Mouse (Mus musculus) CH12.LX (cell line): ENCODE data around the gene Speg. TPM values are rescaled to one million over a fixed set of nuclear protein-coding genes. Genes with fewer than 3 reads are reported as not detected.
A peak's percentile ranks its signal among the peaks of the same experiment; 100 is the strongest.

Experiments used
- DNase-seq: peaks from one replicate; pipeline ENCODE4 v3.0.0-alpha.2; 2013; ENCODE audit errors: extremely low read depth
- H3K27ac ChIP-seq: 2 replicates; pipeline ENCODE4 v1.5.1; 2012; ENCODE audit warnings: low read depth, mild to moderate bottlenecking, control low read depth, moderate library complexity; ENCODE audit not compliant: insufficient read depth
- H3K27me3 ChIP-seq: replicated peaks from 2 replicates; pipeline ENCODE3; 2012; ENCODE audit warnings: inconsistent platforms
- H3K36me3 ChIP-seq, 2 experiments: replicated peaks in 1 of 2; 2 replicates each; pipeline versions ENCODE3 to v1.6.1; 2012; ENCODE audit warnings: inconsistent platforms in 1 of 2, low read length in 1 of 2, mild to moderate bottlenecking in 1 of 2, mixed read lengths in 1 of 2, moderate library complexity in 1 of 2; ENCODE audit not compliant: control insufficient read depth in 1 of 2, insufficient read depth in 1 of 2
- H3K4me1 ChIP-seq, 2 experiments: 2 replicates each; pipeline ENCODE4 v1.6.1; 2012; ENCODE audit warnings: inconsistent platforms in 1 of 2, moderate library complexity in 1 of 2; ENCODE audit not compliant: insufficient read depth in 2 of 2, control insufficient read depth in 1 of 2
- H3K4me2 ChIP-seq: 2 replicates; pipeline ENCODE4 v1.6.1; 2012; ENCODE audit warnings: low read depth, mild to moderate bottlenecking, control low read depth; ENCODE audit not compliant: poor library complexity, insufficient read depth, severe bottlenecking
- H3K4me3 ChIP-seq, 3 experiments: fragments of 150-350 bp in 1 of 3; sonication (generic) in 1 of 3; replicated peaks in 1 of 3; 2 replicates each; pipeline versions ENCODE3 to v1.5.1; 2011 to 2012; ENCODE audit warnings: low read depth in 2 of 3, low read length in 2 of 3, mild to moderate bottlenecking in 2 of 3, moderate library complexity in 2 of 3, control low read depth in 1 of 3, improper control_type of control experiment in 1 of 3, inconsistent platforms in 1 of 3, mixed read lengths in 1 of 3; ENCODE audit not compliant: poor library complexity in 1 of 3
- H3K79me2 ChIP-seq: replicated peaks from 2 replicates; pipeline ENCODE4 v1.6.1; 2012; ENCODE audit warnings: mild to moderate bottlenecking, moderate library complexity; ENCODE audit not compliant: control insufficient read depth, poor library complexity, insufficient read depth, severe bottlenecking; ENCODE audit errors: extremely low read depth
- H3K9ac ChIP-seq: 2 replicates; pipeline ENCODE4 v1.6.1; 2012; ENCODE audit warnings: low read depth, mild to moderate bottlenecking, control low read depth, moderate library complexity; ENCODE audit not compliant: insufficient read depth
- H3K9me3 ChIP-seq: replicated peaks from 2 replicates; pipeline ENCODE3; 2012; ENCODE audit warnings: low read length, inconsistent platforms, mixed read lengths
- CHD2 ChIP-seq: IDR thresholded peaks from 2 replicates; pipeline ENCODE4 v1.6.1; 2011; ENCODE audit warnings: low read length, improper control_type of control experiment
- CTCF ChIP-seq, 2 experiments: IDR thresholded peaks in 1 of 2; conservative IDR thresholded peaks in 1 of 2; 2 replicates each; pipeline ENCODE4 v1.5.1; 2011 to 2012; ENCODE audit warnings: low read depth in 2 of 2, low read length in 2 of 2, improper control_type of control experiment in 1 of 2, inconsistent platforms in 1 of 2, mild to moderate bottlenecking in 1 of 2, moderate library complexity in 1 of 2
- E2F4 ChIP-seq: IDR thresholded peaks from 2 replicates; pipeline ENCODE4 v1.6.1; 2011; ENCODE audit warnings: low read depth, low read length, improper control_type of control experiment; ENCODE audit not compliant: insufficient replicate concordance
- ETS1 ChIP-seq: conservative IDR thresholded peaks from 2 replicates; pipeline ENCODE4 v1.6.1; 2012; ENCODE audit warnings: low read depth, mild to moderate bottlenecking, inconsistent platforms, low read length, improper control_type of control experiment, moderate library complexity
- GABPA ChIP-seq: IDR thresholded peaks from 2 replicates; pipeline ENCODE4 v1.6.1; 2012; ENCODE audit warnings: low read depth, low read length, improper control_type of control experiment, inconsistent platforms; ENCODE audit not compliant: insufficient replicate concordance
- HCFC1 ChIP-seq: IDR thresholded peaks from 2 replicates; pipeline ENCODE4 v1.6.1; 2012; ENCODE audit warnings: low read depth, mild to moderate bottlenecking, inconsistent platforms, low read length, improper control_type of control experiment
- IRF4 ChIP-seq: IDR thresholded peaks from 2 replicates; pipeline ENCODE4 v1.6.1; 2014; ENCODE audit warnings: low read depth, mild to moderate bottlenecking, inconsistent platforms, low read length, improper control_type of control experiment
- JUN ChIP-seq: IDR thresholded peaks from 2 replicates; pipeline ENCODE4 v1.6.1; 2011; ENCODE audit warnings: low read depth, mild to moderate bottlenecking, low read length, improper control_type of control experiment, moderate library complexity; ENCODE audit not compliant: insufficient read depth
- JUND ChIP-seq: conservative IDR thresholded peaks from 2 replicates; pipeline ENCODE4 v1.6.1; 2011; ENCODE audit warnings: low read depth, low read length, improper control_type of control experiment
- MAFK ChIP-seq: IDR thresholded peaks from 2 replicates; pipeline ENCODE4 v1.6.1; 2011; ENCODE audit warnings: low read length, improper control_type of control experiment; ENCODE audit not compliant: insufficient replicate concordance
- MAZ ChIP-seq: IDR thresholded peaks from 2 replicates; pipeline ENCODE4 v1.6.1; 2012; ENCODE audit warnings: low read depth, mild to moderate bottlenecking, inconsistent platforms, low read length, improper control_type of control experiment, moderate library complexity
- MEF2A ChIP-seq: IDR thresholded peaks from 2 replicates; pipeline ENCODE4 v1.6.1; 2014; ENCODE audit warnings: low read depth, mild to moderate bottlenecking, inconsistent platforms, low read length, improper control_type of control experiment, borderline replicate concordance
- MYC ChIP-seq: IDR thresholded peaks from 2 replicates; pipeline ENCODE4 v1.6.1; 2011; ENCODE audit warnings: low read depth, mild to moderate bottlenecking, improper control_type of control experiment, low read length
- NRF1 ChIP-seq: IDR thresholded peaks from 2 replicates; pipeline ENCODE4 v1.6.1; 2014; ENCODE audit warnings: low read depth, mild to moderate bottlenecking, inconsistent platforms, low read length, improper control_type of control experiment, moderate library complexity
- POLR2A ChIP-seq: IDR thresholded peaks from 2 replicates; pipeline ENCODE4 v1.6.1; 2011; ENCODE audit warnings: low read depth, mild to moderate bottlenecking, improper control_type of control experiment, low read length
- RAD21 ChIP-seq: IDR thresholded peaks from 2 replicates; pipeline ENCODE4 v1.6.1; 2011; ENCODE audit warnings: low read depth, mild to moderate bottlenecking, low read length, improper control_type of control experiment, moderate library complexity
- RCOR1 ChIP-seq: conservative IDR thresholded peaks from 2 replicates; pipeline ENCODE4 v1.6.1; 2012; ENCODE audit warnings: low read depth, mild to moderate bottlenecking, inconsistent platforms, low read length, improper control_type of control experiment
- SMC3 ChIP-seq: IDR thresholded peaks from 2 replicates; pipeline ENCODE4 v1.6.1; 2011; ENCODE audit warnings: low read depth, low read length, improper control_type of control experiment
- TBP ChIP-seq: conservative IDR thresholded peaks from 2 replicates; pipeline ENCODE4 v1.6.1; 2011; ENCODE audit warnings: low read depth, low read length, improper control_type of control experiment
- USF2 ChIP-seq: conservative IDR thresholded peaks from 2 replicates; pipeline ENCODE4 v1.6.1; 2011; ENCODE audit warnings: low read depth, low read length, improper control_type of control experiment
- ZKSCAN1 ChIP-seq: IDR thresholded peaks from 2 replicates; pipeline ENCODE4 v1.6.1; 2012; ENCODE audit warnings: low read depth, inconsistent platforms, low read length, improper control_type of control experiment, borderline replicate concordance
- dilution Hi-C: fragments of 300-500 bp; cut with MboI; formaldehyde crosslinking; loops from 2 replicates; pipeline ENCODE4 v1.14.3; 2020; ENCODE audit warnings: low sequenced_read_pairs; ENCODE audit not compliant: extremely low pct_unique_long_range_greater_than_20kb, extremely low pct_ligation_motif_present
- in situ Hi-C: fragments of 300-500 bp; cut with MboI; formaldehyde crosslinking; loops from 3 replicates; pipeline ENCODE4 v1.14.3; 2019; ENCODE audit warnings: low sequenced_read_pairs, low pct_ligation_motif_present, low pct_unique_long_range_greater_than_20kb, mixed read lengths
- polyA plus RNA-seq: library from polyadenylated mRNA; unstranded; fragments of >175 nt; gene quantifications from 2 replicates; pipeline ENCODE4 v1.2.1, GENCODE M21; 2012; ENCODE audit warnings: low read depth; ENCODE audit not compliant: insufficient read length
- total RNA-seq, 2 experiments: library from RNA; depleted of rRNA; stranded (reverse); fragments of 300-350 nt in 1 of 2; fragments of >200 nt in 1 of 2; gene quantifications; 2 replicates each; pipeline ENCODE4 v1.2.3; 2012 to 2014

Speg gene
- total and polyA plus RNA-seq, 3 experiments, result 13.1 to 30.7 (median 18.8) TPM

- dilution Hi-C loops (no loop called here), in situ Hi-C loops (no loop called here)
- peaks cover 12 to 91% of the 10 kb centered on the region in 2 experiments for H3K36me3 ChIP-seq
- peaks cover 0 to 6% of the 10 kb centered on the region in 2 experiments; a peak in 1 of 4 replicates for H3K4me1 ChIP-seq
- peak; percentile 47 for TF ChIP-seq SMC3
- TF ChIP-seq CTCF (conservative IDR thresholded peaks at IDR 0.05 in 1 of 2, IDR thresholded peaks at IDR 0.05 in 1 of 2; ENCODE audit: low read depth in 2 of 2, low read length in 2 of 2), result peak; percentile 37 to 92; a peak in 3 of 4 replicates
- no peak for TF ChIP-seq MAFK
- TF ChIP-seq RAD21, result peak; percentile 34
- no peaks in the 10 kb centered on the region for H3K27me3 ChIP-seq
- H3K79me2 ChIP-seq, result no peaks in the 10 kb centered on the region
- H3K4me2 ChIP-seq, result no peak overlapping the region
- no peak overlapping the region for H3K9ac ChIP-seq
- no peaks in the 10 kb centered on the region for H3K9me3 ChIP-seq
- DNase-seq, result peak; percentile 61
- no peak overlapping the region for H3K4me3 ChIP-seq
- no peak overlapping the region for H3K27ac ChIP-seq
These were observed 38.7 kb downstream of the Speg start for GRCm38 (mm10) chr1:75413749-75414148.

- dilution Hi-C loops (no loop called here), in situ Hi-C loops (no loop called here)
- no peaks in the 10 kb centered on the region for H3K27me3 ChIP-seq
- no peak overlapping the region for H3K27ac ChIP-seq
- H3K36me3 ChIP-seq, result peaks cover 9 to 86% of the 10 kb centered on the region in 2 experiments
- DNase-seq, result no peak
- H3K79me2 ChIP-seq, result no peaks in the 10 kb centered on the region
- H3K4me2 ChIP-seq, result no peak overlapping the region
- no peak overlapping the region for H3K9ac ChIP-seq
- no peak for TF ChIP-seq ETS1
- TF ChIP-seq MAFK, result no peak
- TF ChIP-seq CHD2, result no peak
- no peak for TF ChIP-seq CTCF (conservative IDR thresholded peaks at IDR 0.05 in 1 of 2, IDR thresholded peaks at IDR 0.05 in 1 of 2; ENCODE audit: low read depth in 2 of 2, low read length in 2 of 2)
- TF ChIP-seq MYC, result no peak
- no peak for TF ChIP-seq MEF2A
- no peak for TF ChIP-seq IRF4
- TF ChIP-seq JUND, result no peak
- no peak for TF ChIP-seq GABPA
- no peak for TF ChIP-seq TBP
- TF ChIP-seq USF2, result no peak
- TF ChIP-seq POLR2A, result no peak
- TF ChIP-seq HCFC1, result no peak
- TF ChIP-seq RCOR1, result no peak
- TF ChIP-seq E2F4, result no peak
- no peak for TF ChIP-seq ZKSCAN1
- TF ChIP-seq JUN, result no peak
- TF ChIP-seq RAD21, result no peak
- no peak for TF ChIP-seq MAZ
- TF ChIP-seq NRF1, result no peak
- no peak overlapping the region for H3K4me3 ChIP-seq
- no peaks in the 10 kb centered on the region for H3K4me1 ChIP-seq
- no peaks in the 10 kb centered on the region for H3K9me3 ChIP-seq
These were observed 46.7 kb downstream of the Speg start for GRCm38 (mm10) chr1:75421794-75422193.
